In the genomic region with DNA sequence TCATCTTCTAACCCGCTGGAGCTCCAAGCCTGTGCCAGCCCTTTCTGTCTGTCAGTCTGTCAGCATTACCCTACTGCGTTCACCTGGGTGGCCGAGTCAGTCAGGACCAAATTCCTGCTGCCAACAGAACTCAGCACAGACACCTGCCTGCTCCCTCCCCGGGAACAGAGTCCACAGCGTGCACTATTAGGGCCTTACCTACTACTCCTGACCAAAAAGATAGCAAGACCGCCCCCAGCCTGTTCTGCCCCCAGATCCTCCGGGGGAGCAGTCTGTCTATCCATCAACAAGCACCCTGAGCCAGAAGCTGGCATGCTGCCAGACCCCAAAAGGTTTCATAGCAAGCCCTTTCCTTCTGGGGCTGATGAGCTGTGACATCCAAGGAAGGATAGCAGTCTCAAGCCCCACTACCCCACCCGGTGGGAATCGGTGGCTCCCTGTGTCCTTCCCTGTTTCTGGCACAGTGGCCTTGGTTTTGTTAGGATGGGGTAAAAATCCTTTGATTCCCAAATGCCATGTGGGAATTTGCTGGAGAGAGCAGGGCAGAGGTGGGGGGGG, we compare ENCODE assay signal across 19 mouse cellular contexts. TPM values are rescaled to one million over a fixed set of nuclear protein-coding genes. Genes with fewer than 3 reads are reported as not detected.
DNase-seq lines count a peak whose midpoint lies in the region; ATAC-seq and TF ChIP-seq lines count a peak whose summit lies in the region.
"Had no signal": no experiment of that assay in that cellular context is flagged by ENCODE, and none has a peak within 500 bp of the region (broad histone marks: within the 10 kb centered on the region; RNA-seq: fewer than 3 reads in every experiment).

No protein-coding gene starts in this region.

- H3K4me2 ChIP-seq in stomach, embryonic 15.5 days, result no peak overlapping the region
- no peak overlapping the region for H3K4me2 ChIP-seq in stomach, postnatal 0 days (replicated peaks; ENCODE audit: low read depth)
- H3K4me2 ChIP-seq: limb, embryonic 15.5 days; lung, embryonic 15.5 days; midbrain, embryonic 12.5 days; neural tube, embryonic 12.5 days had no signal

- 0 out of 2 replicates have a peak, but pooled peaks have one; percentile 28 for ATAC-seq in stomach, embryonic 15.5 days (ENCODE audit: insufficient read depth, low FRiP score, low read depth)
- no peak for ATAC-seq in stomach, postnatal 0 days (ENCODE audit: low FRiP score, low TSS enrichment)
- ATAC-seq: inflammation-experienced regulatory T-cells, adult 6 months had no signal

- H3K9ac ChIP-seq in stomach, embryonic 15.5 days, result no peak overlapping the region
- H3K9ac ChIP-seq in stomach, postnatal 0 days (ENCODE audit: low read length), result no peak overlapping the region
- H3K9ac ChIP-seq: limb, embryonic 15.5 days; lung, embryonic 15.5 days; midbrain, embryonic 12.5 days; neural tube, embryonic 12.5 days had no signal

- TF ChIP-seq POLR2A in kidney, adult 2 months (IDR thresholded peaks at IDR 0.05; ENCODE audit: low read depth, low read length), result no peak

- no peak overlapping the region for H3K4me3 ChIP-seq in kidney, adult 2 months (ENCODE audit: insufficient read depth, low read depth, low read length)
- H3K4me3 ChIP-seq in stomach, embryonic 15.5 days (replicated peaks), result no peak overlapping the region
- H3K4me3 ChIP-seq in stomach, postnatal 0 days (ENCODE audit: low read depth, low read length), result no peak overlapping the region
- no peak overlapping the region for H3K4me3 ChIP-seq in layer of hippocampus, adult 2 months
- H3K4me3 ChIP-seq: heart, adult 2 months; limb, embryonic 15.5 days; lung, embryonic 15.5 days; midbrain, embryonic 12.5 days; neural tube, embryonic 12.5 days had no signal

- intact Hi-C loops in gastrocnemius, postnatal 14 days (cut with DNase I; ENCODE audit: low total_unique reads), result no loop called here

- H3K9me3 ChIP-seq in stomach, embryonic 15.5 days, result no peaks in the 10 kb centered on the region
- H3K9me3 ChIP-seq in stomach, postnatal 0 days (ENCODE audit: control insufficient read depth, low read length), result no peaks in the 10 kb centered on the region
- H3K9me3 ChIP-seq: limb, embryonic 15.5 days; lung, embryonic 15.5 days; midbrain, embryonic 12.5 days had no signal

- DNase-seq in gastrocnemius, postnatal 10 days, result peak; percentile 28
- no peak for DNase-seq in gastrocnemius, postnatal 14 days
- DNase-seq in kidney, postnatal 10 days, result peak; percentile 39
- no peak for DNase-seq in kidney, adult 2 months
- DNase-seq in stomach, postnatal 0 days (ENCODE audit: low spot score), result no peak
- no peak for DNase-seq in layer of hippocampus, adult 2 months (ENCODE audit: low spot score in 2 of 2)
- DNase-seq: cerebellum, adult 11-12 months; heart, adult 2 months; kidney, postnatal 14 days; layer of hippocampus, postnatal 36 days; thymus, postnatal 25 days had no signal

- WGBS in kidney, adult 2 months, result 71% methylated on average over 9 of the region's 9 CpGs
- WGBS in stomach, embryonic 15.5 days, result 67% methylated on average over 9 of the region's 9 CpGs
- 65% methylated on average over 9 of the region's 9 CpGs for WGBS in stomach, postnatal 0 days

- no peak for TF ChIP-seq EP300 in stomach, postnatal 0 days (optimal IDR thresholded peaks at IDR 0.05)

- no peaks in the 10 kb centered on the region for H3K27me3 ChIP-seq in kidney, adult 2 months (replicated peaks; ENCODE audit: control insufficient read depth, insufficient read depth, low read length)
- no peaks in the 10 kb centered on the region for H3K27me3 ChIP-seq in stomach, embryonic 15.5 days (replicated peaks)
- no peaks in the 10 kb centered on the region for H3K27me3 ChIP-seq in stomach, postnatal 0 days (ENCODE audit: control insufficient read depth, insufficient read depth, low read length)
- H3K27me3 ChIP-seq: limb, embryonic 15.5 days; lung, embryonic 15.5 days had no signal

- H3K27ac ChIP-seq in kidney, adult 2 months (ENCODE audit: insufficient read depth, low read depth, low read length), result no peak overlapping the region
- H3K27ac ChIP-seq in stomach, embryonic 15.5 days, result no peak overlapping the region
- H3K27ac ChIP-seq in stomach, postnatal 0 days (replicated peaks), result no peak overlapping the region
- H3K27ac ChIP-seq in layer of hippocampus, adult 2 months, result no peak overlapping the region
- H3K27ac ChIP-seq: heart, adult 2 months; limb, embryonic 15.5 days; lung, embryonic 15.5 days; midbrain, embryonic 12.5 days; neural tube, embryonic 12.5 days had no signal

- H3K36me3 ChIP-seq in kidney, adult 2 months (ENCODE audit: control insufficient read depth, insufficient read depth, low read length), result no peaks in the 10 kb centered on the region
- no peaks in the 10 kb centered on the region for H3K36me3 ChIP-seq in stomach, embryonic 15.5 days
- H3K36me3 ChIP-seq in stomach, postnatal 0 days (ENCODE audit: control insufficient read depth, insufficient read depth, low read length), result no peaks in the 10 kb centered on the region
- H3K36me3 ChIP-seq: limb, embryonic 15.5 days; lung, embryonic 15.5 days; midbrain, embryonic 12.5 days; neural tube, embryonic 12.5 days had no signal

- H3K4me1 ChIP-seq in kidney, adult 2 months (ENCODE audit: control insufficient read depth, insufficient read depth, low read length), result no peaks in the 10 kb centered on the region
- no peaks in the 10 kb centered on the region for H3K4me1 ChIP-seq in stomach, embryonic 15.5 days
- no peaks in the 10 kb centered on the region for H3K4me1 ChIP-seq in stomach, postnatal 0 days (replicated peaks; ENCODE audit: control insufficient read depth, insufficient read depth)
- H3K4me1 ChIP-seq: neural tube, embryonic 12.5 days had no signal

- TF ChIP-seq CTCF in kidney, adult 2 months (conservative IDR thresholded peaks at IDR 0.05; ENCODE audit: insufficient read depth, insufficient read length, low read depth, low read length), result no peak
- no peak for TF ChIP-seq CTCF in stomach, postnatal 0 days (IDR thresholded peaks at IDR 0.05; ENCODE audit: low read depth)
- TF ChIP-seq CTCF in layer of hippocampus, adult 2 months (conservative IDR thresholded peaks at IDR 0.05), result no peak

RNA-seq across cellular contexts. Expression of a gene that starts 10.1 kb away (rescaled TPM):
- total RNA-seq in gastrocnemius, postnatal 10 days (2021), result 1 to 10 TPM; 1.6 to 2.4 TPM
- 1 to 10 TPM in 1 of 2 experiments, under 1 TPM in 1; 0.86 to 1.8 TPM for total RNA-seq in gastrocnemius, postnatal 14 days (2021)
- 47.6 and 51.2 TPM in 2 replicates for polyA plus RNA-seq in kidney, adult 2 months (2012; rRNA removed)
- polyA plus RNA-seq in stomach, embryonic 15.5 days (2015; fragmentation: Nextera tagmentation; extraction: Ambion mirVana), result 22.9 and 27.1 TPM in 2 replicates
- polyA plus RNA-seq in stomach, postnatal 0 days (2015; fragmentation: Nextera tagmentation; extraction: Ambion mirVana), result 8.2 and 8.9 TPM in 2 replicates
- 1 to 10 TPM; 4.2 to 5.7 TPM for total RNA-seq in layer of hippocampus, adult 2 months (2021)
- total RNA-seq: MEL had no signal

RNA-seq across cellular contexts. Expression of a gene that starts 27.3 kb away (rescaled TPM):
- total RNA-seq in gastrocnemius, postnatal 10 days (2021), result not detected
- under 1 TPM in 1 of 2 experiments, not detected in 1; 0.11 TPM for total RNA-seq in gastrocnemius, postnatal 14 days (2021)
- 0.14 and 0.17 TPM in 2 replicates for polyA plus RNA-seq in kidney, adult 2 months (2012; rRNA removed)
- polyA plus RNA-seq in stomach, embryonic 15.5 days (2015; fragmentation: Nextera tagmentation; extraction: Ambion mirVana), result 0.06 and 0.31 TPM in 2 replicates
- polyA plus RNA-seq in stomach, postnatal 0 days (2015; fragmentation: Nextera tagmentation; extraction: Ambion mirVana), result 0.02 TPM in 2 replicates
- under 1 TPM in 1 of 2 experiments, not detected in 1; 0.29 TPM for total RNA-seq in layer of hippocampus, adult 2 months (2021)
- total RNA-seq: adrenal gland, postnatal 4 days; heart, adult 2 months; layer of hippocampus, postnatal 36 days; MEL had no signal

RNA-seq across cellular contexts. Expression of a gene that starts 49.7 kb away (rescaled TPM):
- total RNA-seq in gastrocnemius, postnatal 10 days (2021), result 10 to 100 TPM; 27.9 to 31.5 TPM
- 10 to 100 TPM; 20.0 to 23.6 TPM for total RNA-seq in gastrocnemius, postnatal 14 days (2021)
- 53.8 and 56.7 TPM in 2 replicates for polyA plus RNA-seq in kidney, adult 2 months (2012; rRNA removed)
- polyA plus RNA-seq in stomach, embryonic 15.5 days (2015; fragmentation: Nextera tagmentation; extraction: Ambion mirVana), result 110 and 118 TPM in 2 replicates
- 66.8 and 68.7 TPM in 2 replicates for polyA plus RNA-seq in stomach, postnatal 0 days (2015; fragmentation: Nextera tagmentation; extraction: Ambion mirVana)
- 10 to 100 TPM; 76.7 to 90.6 TPM for total RNA-seq in layer of hippocampus, adult 2 months (2021)

Comparison
In these comparisons a context has a peak if more than half of its experiments do, and no peak if none do; other contexts are left out.
1. DNase-seq: peak in gastrocnemius, postnatal 10 days (single experiment) and kidney, postnatal 10 days (single experiment); none in gastrocnemius, postnatal 14 days (single experiment), kidney, adult 2 months (single experiment), stomach, postnatal 0 days (single experiment) and layer of hippocampus, adult 2 months (0 of 2).